Mouse (Mus musculus) c-Kit-positive CD71-positive TER-119-negative erythroid progenitor cells, embryonic 14.5 days (primary cell): Measurements from ENCODE around the gene Spout1.

Experiments
- DNase-seq: peaks from one replicate; pipeline ENCODE4 v3.0.0-alpha.2; 2013; ENCODE audit warnings: low read depth

Gene Spout1

DNA sequence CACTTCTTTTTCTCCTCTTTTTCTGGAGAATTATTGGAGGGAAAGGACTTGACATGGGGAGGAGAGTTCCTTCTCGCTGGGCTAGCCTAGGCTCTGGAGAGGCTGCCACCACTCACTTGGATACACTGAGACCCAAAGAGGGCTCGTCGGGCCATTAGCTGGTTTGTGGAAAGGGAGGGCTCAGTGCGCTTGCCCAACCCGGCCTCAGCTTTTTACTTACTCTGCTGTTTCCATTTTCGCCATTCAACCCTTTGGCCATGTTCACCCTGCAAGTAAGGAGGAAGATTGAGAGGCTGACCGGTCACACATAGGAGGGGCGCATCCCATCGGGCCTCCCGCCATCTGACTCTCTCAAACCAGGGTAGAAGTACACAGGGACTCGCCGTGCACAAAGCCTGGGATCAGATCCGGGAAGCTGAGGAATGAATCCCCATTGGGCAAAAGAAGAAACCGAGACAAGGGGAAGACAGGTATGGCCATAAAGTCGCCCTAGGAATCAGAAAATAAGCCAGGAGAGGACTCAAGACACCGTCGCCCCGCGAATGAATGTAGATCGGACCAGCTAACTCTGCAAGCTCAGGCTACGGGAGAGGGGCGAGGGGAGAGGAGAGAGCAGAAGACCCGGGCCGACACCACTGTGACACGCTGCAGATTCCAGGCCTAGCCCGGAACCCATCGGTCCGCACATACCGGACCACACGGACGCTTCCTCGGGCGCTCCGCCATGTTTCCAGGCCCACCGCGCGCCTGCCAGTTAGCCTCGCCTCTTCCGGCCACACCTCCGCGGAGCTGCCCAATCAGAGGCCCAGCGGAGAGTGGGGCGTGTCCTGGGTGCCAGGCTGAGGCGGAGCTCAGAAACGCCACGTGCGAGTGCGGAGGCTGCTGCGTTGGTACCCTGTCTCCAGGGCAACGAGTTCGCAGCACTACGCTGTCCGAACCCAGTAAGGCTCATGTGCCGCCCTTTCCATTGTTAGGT lies at the start of gene Spout1:
TSS of gene Spout1 (minus strand) at position 760 of the 976 bp plus-strand sequence.
- peak; percentile 96 for DNase-seq

GRCm38 (mm10) chr2:30216293-30216692 lies 38.0 kb upstream of the Spout1 start:
- DNase-seq = no peak

DNA sequence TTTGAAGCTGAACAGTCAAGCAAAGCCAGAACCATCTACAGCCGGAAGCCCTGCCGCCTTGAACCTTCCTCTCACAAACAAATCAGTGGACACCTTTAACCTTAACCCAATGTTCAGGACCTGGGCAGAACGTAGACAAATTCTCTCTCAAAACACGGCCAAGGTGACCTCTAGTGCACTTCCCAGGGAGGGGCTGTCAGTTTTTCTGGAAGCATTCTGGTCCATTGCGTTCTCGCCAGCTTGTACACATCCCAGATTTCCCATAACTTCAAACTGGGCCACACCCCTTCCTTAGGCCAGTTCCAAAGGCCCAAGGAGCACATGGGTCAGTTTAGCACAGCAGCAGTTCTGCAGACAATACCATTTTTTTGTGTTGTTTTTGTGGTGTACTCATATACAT lies 37.2 kb upstream of the Spout1 start:
- no peak for DNase-seq

- DNase-seq = no peak
These were observed 36.5 kb upstream of the Spout1 start for GRCm38 (mm10) chr2:30214745-30215144.

GRCm38 (mm10) chr2:30212951-30213350 lies 34.7 kb upstream of the Spout1 start:
- DNase-seq = no peak

DNA sequence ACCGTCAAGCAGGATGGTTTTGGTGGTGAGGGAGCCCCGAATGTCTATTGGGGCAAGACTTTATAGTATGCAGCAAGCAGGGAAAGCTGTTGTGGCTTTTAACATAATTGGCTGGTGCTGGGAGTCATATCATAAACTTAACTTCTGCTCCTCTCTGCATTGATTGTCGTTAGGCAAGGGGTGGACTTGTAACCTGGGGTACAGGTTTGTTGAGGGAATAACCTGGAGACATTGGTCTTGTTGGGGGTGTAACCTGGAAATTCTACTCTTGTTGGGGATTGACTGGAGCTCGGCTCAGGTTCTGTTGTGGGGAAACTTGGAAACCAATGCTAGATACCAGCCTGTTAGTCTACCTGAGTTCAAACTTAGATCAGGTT lies 33.9 kb upstream of the Spout1 start:
- DNase-seq = no peak

DNA sequence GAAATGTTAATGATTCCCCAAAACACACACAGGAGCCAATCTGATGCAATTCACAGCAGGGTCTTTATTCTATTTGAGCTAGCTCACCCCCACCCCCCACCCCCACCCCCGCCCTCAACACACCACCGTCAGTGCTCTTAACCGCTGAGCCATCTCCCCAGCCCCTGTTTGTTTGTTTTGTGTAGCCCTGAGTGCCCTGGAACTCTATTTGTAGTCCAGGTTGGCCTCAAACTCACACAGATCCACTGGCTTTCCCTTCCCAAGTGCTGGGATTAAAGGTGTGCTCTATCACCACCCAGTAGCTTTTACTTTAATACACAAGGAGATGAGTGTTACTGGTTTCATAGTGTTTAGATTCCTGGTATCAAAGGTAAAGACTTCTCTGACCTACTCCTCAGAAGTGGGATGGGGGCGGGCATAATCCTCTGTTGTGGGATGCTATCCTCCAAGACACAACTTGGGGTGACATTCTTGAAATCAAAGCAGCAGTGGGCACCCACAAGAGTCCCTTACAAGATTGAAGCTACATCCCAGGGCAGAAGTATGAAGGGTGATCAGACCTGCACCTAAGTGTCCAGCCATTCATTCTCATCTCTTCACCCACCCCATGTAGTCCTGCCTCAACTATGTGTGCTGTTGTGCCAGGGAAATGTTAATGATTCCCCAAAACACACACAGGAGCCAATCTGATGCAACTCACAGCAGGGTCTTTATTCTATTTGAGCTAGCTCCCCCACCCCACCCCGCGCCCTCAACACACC lies 33.3 kb upstream of the Spout1 start:
- no peak for DNase-seq

DNA sequence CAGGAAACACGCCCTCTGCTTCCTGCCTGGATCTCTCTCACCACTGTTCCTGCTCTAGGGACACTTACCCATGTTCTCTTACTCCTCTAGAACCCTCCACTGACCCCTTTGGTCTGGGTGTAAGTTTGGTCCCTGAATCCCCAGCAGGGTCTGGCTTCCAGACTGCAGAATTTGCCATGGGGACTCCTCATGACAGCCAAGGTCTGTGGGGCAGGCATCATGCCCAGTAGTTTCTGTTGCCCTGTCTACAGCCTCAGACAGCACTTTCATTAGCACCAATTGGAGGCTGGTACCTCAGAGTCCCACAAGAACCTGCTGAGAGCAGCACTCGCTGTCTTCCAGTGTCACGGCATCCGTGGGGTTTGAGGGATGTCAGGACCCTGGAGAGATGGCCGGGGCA lies 29.6 kb upstream of the Spout1 start:
- no peak for DNase-seq

DNA sequence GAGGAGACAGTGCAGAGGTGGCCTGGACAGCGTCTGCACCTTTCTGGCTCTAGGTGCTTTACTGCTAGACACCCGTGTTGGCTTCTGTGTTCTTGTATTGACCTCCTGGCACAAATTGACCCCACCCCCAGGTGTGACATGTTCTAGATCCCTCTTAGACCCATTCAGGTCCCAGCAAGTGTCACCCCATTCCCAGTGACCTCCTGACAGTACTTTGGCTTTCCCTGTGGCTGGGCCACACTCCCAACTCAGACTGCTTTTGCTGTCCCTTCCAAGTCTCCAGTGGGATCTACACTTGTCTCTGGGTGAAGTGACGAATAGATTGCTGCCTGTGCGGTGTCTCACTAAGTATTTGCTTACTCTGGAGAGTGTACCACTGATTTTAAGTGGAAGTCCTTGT lies 29.1 kb upstream of the Spout1 start:
- DNase-seq = no peak

DNA sequence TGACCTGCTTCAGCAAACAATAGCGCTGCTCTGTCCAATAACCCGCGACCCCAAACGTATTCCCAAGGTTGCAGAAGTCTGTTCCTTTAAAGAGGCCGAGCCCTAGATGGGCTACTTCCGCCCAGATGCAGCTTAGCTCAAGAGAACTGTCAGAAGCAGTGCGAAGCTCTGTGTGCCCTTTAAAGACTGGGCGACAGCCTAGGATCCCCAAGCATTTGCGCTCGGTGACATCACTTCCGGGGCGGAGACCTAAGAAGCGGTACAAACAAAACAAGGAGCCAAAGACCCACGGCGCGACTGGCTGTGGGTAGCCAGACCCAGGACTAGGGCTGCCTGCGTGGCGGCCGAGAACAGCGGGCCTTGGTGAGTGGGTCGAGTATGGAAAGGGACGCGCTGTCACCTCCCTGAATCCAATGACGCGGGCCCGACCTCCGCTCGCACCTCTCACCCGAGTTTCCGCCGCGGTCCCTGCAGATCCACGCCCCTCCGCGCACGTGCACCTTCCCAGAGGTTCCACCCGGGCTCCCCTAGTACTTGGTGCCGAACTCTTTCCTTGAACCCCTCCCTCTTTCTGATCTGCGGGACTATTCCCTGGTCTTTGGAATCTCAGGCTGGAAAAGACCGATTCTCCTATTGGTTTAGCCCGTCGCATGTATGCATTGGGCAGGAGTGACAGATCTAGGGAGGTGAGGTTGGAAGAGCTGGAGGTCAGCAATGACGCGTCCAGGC lies 27.5 kb upstream of the Spout1 start, which contains the start of gene Kyat1:
TSS of gene Kyat1 (minus strand) at position 219 of the 729 bp plus-strand sequence.
- DNase-seq = peak; percentile 95

DNA sequence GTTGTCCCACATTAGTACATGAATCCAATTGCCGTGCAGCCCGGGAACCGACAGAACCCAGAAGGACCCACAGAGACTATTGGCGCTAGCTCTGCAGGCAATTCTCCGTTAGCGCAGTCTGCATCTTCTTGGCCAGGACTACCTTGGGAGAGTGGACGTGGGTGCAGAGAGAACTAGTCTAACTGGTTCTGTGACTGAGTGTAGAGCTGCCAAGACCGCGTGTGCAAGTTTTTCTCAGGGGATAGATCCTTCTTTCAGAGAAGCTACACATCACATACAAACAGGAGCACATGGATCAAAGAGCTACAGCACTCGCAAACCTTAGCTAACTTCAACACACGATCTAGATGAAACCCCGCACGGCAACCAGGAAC lies 27.0 kb upstream of the Spout1 start:
- DNase-seq = peak; percentile 25

GRCm38 (mm10) chr2:30203439-30203838 lies 25.2 kb upstream of the Spout1 start:
- peak; percentile 72 for DNase-seq

GRCm38 (mm10) chr2:30200388-30200925 lies 22.2 kb upstream of the Spout1 start:
- DNase-seq = no peak

GRCm38 (mm10) chr2:30199984-30200383 lies 21.7 kb upstream of the Spout1 start:
- no peak for DNase-seq

DNA sequence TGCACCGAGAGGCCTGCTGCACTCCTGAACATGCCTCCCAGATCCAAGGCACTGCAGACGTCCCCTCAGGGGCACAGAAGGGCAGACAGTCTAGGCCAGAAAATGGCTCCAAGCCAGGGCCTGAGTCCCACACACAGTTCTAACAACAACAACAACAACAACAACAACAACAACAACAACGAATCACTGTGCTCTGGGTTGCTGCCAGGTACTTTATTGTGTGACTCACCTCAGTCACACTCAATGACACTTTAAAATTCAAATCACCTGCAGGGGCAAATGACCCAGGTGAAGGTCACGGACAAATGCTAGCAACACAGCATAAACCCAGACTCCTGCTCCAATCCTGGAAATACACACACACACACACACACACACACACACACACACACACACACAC lies 19.8 kb upstream of the Spout1 start:
- no peak for DNase-seq

GRCm38 (mm10) chr2:30194656-30195055 lies 16.4 kb upstream of the Spout1 start:
- DNase-seq = no peak

- DNase-seq = no peak
These were observed 13.7 kb upstream of the Spout1 start for GRCm38 (mm10) chr2:30191790-30192580.

- DNase-seq = no peak
These were observed 7.4 kb upstream of the Spout1 start for GRCm38 (mm10) chr2:30185681-30186080.

- peak; percentile 63 for DNase-seq
These were observed 7.0 kb upstream of the Spout1 start for GRCm38 (mm10) chr2:30185276-30185675.

DNA sequence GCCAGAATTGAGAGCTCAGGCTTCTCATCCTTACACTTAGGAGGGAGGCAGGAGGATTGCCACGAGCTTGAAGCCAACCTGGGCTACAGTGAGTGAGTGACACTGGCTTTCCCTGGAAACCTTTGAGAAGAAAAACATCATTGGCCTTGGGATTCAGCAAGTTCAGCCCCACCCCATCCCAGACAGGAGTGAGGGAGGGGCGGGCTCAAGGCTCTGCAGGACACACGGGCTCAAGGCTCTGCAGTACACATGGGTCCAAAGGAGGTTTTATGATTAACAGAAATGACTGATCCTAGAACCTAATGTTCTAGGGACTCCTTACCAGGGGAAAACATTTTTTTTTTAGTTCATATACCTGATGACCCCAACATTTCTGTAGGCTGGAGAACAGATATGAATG lies 5.5 kb upstream of the Spout1 start:
- no peak for DNase-seq

- DNase-seq = no peak
These were observed 4.2 kb upstream of the Spout1 start for GRCm38 (mm10) chr2:30182424-30182823.
